Mouse (Mus musculus) Muller cell, postnatal 12 days (primary cell): ENCODE results near the gene Palm3.
"Not testable (repeated sequence)": the region's sequence is repeated elsewhere in the genome, so short reads cannot be mapped to it uniquely, and the experiment has no call there.

Experiments
- DNase-seq: peaks from one replicate; pipeline ENCODE4 v3.0.0-alpha.2; 2015; ENCODE audit errors: inconsistent ontology term

Palm3 gene

GRCm38 (mm10) chr8:83997511-83998141 is 23.6 kb upstream of the Palm3 start, which contains the start of gene Samd1:
Gene Samd1, plus strand, starts transcription at chr8:83997672.
- peak; percentile 64 for DNase-seq

DNA sequence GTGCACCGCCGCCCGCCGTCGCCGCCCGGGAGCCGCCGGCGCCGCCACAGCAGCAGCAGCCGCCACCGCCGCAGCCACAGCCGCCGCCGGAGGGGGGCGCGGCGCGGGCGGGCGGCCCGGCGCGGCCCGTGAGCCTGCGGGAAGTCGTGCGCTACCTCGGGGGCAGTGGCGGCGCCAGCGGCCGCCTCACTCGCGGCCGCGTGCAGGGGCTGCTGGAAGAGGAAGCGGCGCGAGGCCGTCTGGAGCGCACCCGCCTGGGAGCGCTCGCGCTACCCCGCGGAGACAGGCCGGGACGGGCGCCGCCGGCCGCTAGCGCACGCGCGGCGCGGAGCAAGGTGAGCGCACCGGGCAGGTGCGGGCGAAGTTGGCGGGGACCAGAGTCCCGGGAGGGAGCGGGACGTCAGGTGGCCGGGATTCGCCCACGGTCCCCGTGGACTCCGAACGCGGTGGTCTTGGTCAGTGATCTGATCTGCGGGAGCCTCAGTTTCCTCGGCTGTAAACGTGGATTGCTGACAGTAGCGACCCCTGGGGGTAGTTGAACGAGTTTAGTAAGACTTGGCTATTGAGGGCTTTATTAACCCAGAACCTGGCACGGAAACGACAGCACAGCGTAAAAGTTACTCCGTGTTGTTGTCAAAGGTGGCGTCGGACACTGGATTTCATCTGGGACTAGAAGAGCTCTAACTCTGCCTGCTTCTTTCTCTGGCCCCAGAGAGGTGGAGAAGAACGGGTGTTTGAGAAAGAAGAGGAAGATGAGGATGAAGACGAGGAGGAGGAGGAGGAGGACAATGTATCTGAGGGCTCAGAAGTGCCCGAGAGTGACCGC is 22.8 kb upstream of the Palm3 start:
- peak; percentile 51 for DNase-seq

DNA sequence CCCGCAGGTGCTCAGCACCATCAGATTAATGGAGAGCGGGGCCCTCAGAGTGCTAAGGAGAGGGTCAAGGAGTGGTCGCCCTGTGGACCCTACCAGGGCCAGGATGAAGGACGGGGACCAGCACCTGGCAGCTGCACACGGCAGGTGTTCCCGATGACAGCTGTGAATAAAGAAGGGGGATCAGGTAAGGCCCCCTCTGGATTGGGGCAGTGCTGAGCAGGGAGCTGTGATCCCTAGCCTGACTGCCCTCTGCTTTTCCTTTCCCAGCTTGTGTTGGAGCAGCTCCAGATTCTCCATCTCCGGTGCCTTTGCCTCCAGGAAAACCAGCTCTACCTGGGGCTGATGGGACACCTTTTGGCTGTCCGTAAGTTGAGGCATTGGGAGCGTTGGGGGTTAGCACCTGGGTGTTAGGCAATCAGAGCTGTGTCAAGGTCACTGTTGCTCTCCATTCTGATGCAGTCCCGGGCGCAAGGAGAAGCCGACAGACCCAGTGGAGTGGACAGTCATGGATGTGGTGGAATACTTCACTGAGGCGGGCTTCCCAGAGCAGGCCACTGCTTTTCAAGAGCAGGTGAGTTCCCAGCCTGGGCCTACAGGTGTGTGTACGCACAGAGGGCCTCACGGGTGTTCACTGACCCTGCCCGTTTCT is 22.1 kb upstream of the Palm3 start:
- no peak for DNase-seq

- no peak for DNase-seq
Observed at GRCm38 (mm10) chr8:83999825-84000224, 21.4 kb upstream of the Palm3 start.

DNA sequence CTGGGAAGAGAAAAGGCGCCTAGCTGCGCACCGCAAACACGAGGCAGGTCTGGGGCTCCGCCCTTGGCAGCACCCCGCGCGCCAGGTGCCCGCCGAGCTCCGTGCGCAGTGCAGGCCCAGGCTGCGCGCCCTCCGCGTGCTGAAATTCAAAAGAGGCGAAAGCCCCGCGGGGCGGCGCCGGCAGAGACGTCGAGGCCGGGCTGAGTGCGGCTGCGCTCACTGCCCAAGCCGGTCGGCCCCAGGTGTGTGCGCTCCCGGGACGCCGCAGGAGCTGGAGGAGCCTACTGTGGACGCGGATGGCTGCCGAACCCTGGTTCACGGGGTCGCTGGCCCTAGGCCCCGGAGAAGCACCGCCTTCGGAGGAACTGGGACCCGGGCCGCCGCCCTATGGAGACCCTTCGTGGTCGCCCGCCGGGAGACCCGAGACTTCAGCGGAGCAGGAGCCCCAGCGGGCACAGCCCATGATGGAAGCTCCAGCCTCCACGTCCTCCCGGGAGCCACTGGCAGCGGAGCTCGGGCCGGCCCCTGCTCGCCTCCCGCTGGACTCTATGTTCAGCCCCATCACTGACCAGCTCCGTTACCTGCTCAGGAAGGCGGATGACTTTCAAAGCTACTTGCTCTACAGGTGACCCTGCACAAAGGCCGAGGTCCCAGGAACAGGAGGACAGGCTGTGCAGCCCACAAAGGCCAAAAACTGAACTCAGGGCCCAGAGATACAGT is 19.8 kb upstream of the Palm3 start, which contains the start of gene 1700067K01Rik:
Gene 1700067K01Rik, plus strand, starts transcription at position 222 of the 720 bp plus-strand sequence.
- no peak for DNase-seq

- no peak for DNase-seq
Observed at GRCm38 (mm10) chr8:84002957-84003611, 18.2 kb upstream of the Palm3 start.

DNA sequence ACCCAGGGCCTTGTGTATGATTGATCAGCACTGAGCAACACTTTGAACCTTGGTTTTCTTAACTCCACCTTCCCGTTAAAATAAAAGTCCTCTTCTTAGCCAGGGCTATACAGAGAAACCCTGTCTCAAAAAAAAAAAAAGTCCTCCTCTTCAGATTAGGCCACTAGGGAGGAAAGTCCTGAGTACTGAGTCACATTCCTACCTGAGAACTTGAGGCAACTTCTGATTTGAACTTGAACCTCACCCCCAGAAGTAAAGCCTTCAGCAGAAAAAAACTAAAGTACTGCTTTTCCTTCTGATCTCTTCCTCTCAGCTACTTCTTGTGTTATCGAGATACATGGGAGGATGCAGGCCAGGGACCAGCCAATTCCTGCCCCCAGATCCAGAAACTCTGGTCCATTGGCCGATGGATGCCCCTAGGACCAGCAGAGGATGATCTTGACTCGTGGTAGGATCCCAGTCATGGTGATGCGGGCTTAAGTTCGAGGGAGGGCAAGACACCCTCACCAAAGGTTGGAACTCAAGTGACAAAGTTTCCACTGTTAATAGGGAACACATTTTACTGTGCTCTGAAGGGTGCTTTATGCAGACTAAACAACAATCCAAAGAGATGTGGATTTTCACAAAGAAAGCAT is 17.5 kb upstream of the Palm3 start:
- DNase-seq, result no peak

GRCm38 (mm10) chr8:84004533-84005201 is 16.6 kb upstream of the Palm3 start:
- DNase-seq, result peak; percentile 95

DNA sequence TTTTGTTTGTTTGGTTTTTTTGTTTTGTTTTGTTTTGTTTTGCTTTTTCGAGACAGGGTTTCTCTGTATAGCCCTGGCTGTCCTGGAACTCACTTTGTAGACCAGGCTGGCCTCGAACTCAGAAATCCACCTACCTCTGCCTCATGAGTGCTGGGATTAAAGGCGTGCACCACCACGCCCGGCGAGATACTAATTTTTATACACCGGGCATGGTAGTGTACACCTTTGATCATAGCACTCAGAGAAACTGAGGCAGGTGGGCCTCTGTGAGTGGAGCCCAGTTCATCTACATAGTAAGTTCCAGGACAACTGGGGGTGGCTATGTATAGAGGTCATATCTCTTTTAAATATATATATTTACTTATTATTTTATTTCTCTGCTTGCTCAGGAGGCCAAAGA is 15.8 kb upstream of the Palm3 start:
- not testable (repeated sequence) for DNase-seq

DNA sequence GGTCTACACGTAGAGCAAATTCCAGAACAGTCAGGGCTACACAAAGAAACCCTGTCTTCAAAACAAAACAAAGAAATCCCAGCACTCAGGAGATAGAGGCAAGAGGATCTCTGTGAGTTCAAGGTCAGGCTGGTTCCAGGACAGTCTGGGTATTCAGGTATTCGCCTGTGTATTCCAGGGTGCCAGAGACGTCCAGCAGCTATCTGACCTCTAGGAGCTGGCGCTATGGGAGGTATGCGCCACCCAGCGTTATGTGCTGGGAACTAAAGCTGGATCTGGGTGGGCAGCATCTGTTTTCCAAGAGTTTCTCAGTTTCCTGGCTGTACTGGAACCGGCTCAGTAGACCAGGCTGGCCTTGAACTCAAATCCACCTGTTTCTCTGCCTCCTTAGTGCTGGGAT is 12.9 kb upstream of the Palm3 start:
- no peak for DNase-seq

DNA sequence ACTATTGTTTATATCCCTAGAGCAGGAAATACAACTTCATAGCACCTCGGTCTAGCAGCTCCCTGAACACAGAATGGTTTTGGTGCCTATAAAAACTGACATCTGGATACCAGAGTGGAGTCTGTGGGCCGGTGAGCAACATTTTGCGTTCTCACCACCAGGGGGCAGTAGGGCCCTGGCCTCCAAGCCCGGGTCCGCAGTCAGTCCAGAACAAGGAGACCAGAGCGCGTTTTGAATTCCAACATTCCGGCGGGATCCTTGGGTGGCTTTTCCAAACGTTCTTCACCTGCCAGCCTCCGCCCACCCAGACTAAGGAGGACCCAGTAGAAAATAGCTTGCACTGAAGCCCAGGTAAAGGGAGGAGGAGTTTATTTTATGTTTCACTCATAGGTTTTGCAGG is 11.4 kb upstream of the Palm3 start:
- peak; percentile 82 for DNase-seq

DNA sequence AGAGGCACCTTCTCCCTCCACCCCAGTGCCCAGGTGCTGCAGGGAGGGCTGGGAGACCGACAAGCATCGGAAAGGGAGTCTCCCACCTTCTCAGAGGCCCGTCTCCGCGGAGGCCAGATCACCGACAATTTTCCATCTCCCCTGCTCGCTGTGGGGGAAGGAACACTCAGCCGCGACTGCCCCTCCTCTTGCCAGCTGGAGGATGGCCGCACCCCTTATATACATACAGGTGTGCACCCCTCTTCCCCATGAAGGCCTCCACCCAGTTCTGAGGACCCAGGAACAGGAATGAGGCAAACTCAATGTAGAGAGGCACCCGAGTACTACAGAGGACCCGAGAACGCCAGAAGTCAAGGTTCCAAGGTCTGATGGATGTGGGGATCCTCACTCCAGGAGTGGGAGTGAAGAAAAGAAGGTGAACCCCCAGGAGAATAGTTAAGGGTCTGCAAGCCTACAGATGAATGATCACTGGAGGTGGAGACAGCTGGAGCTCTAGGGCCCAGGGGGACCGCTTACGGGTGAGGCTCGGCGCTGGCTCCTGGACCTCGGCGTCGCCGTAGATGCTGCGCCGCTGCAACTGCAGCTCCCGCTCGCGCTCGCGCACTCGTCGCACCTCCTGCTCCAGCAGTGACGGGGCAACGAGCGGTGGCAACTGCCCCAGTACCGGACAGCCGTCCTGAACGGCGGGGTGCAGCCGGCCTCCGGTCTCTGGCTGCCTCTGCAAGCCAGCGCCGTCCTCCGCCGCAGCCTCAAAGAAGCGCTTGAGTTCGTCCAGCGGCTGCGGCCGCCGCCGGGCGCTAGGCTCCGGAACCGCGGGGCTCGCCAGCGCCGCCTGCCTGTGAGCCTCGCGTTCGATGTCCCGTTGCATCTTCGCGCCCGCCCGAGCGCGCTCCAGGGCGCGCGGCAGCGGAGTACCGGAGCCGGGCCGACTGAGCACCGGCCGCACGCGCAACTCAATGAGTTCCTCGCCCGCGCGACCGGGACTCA is 10.4 kb upstream of the Palm3 start:
- DNase-seq, result peak; percentile 77

GRCm38 (mm10) chr8:84011705-84012498 is 9.4 kb upstream of the Palm3 start, which contains the start of gene 2210011C24Rik:
Gene 2210011C24Rik, minus strand, starts transcription at chr8:84012171.
- no peak for DNase-seq

- peak; percentile 37 for DNase-seq
Observed at GRCm38 (mm10) chr8:84012499-84013165, 8.6 kb upstream of the Palm3 start.

GRCm38 (mm10) chr8:84015833-84016232 is 5.4 kb upstream of the Palm3 start:
- DNase-seq, result no peak

DNA sequence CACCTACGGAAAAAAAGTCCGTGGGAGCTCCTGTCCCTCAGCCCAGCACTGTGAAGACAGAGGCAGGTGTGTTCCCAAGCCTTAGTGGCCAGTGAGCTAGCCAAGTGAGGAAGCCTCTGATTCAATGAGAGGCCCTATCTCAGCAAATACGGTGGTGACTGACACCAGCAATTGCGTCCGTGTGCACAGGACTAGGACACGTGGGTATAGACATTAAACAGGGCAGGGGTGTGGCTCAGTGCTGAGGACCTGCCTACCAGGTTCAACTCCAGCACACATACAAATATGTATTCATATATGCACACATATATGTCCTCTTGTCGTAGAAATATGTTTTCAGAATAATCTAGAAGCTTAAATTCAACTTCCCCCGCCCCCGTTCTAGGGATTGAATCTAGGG is 1.5 kb upstream of the Palm3 start:
- no peak for DNase-seq

- peak; percentile 52 for DNase-seq
Observed at GRCm38 (mm10) chr8:84021569-84021968, 298 bp downstream of the Palm3 start.

- DNase-seq, result peak; percentile 55
Observed at GRCm38 (mm10) chr8:84023085-84023484, 1.8 kb downstream of the Palm3 start.
